Mouse (Mus musculus) hindbrain, embryonic 13.5 days (tissue): ENCODE data around the gene Cd209c. TPM values are rescaled to one million over a fixed set of nuclear protein-coding genes. Genes with fewer than 3 reads are reported as not detected.

Experiments used
- ATAC-seq: fragments of 200-750 bp; cut with Nextera tagmentation; 2 replicates; pipeline ENCODE4 v1.8.0; 2017; ENCODE audit warnings: moderate TSS enrichment; ENCODE audit not compliant: low FRiP score
- H3K27ac ChIP-seq: fragments of 300-500 bp; sonication (generic); 2 replicates; pipeline ENCODE4 v1.5.1; 2015; ENCODE audit warnings: inconsistent platforms, mild to moderate bottlenecking, moderate library complexity
- H3K27me3 ChIP-seq: fragments of 300-500 bp; sonication (generic); 2 replicates; pipeline ENCODE4 v1.6.1; 2015; ENCODE audit warnings: mild to moderate bottlenecking, inconsistent platforms
- H3K36me3 ChIP-seq: fragments of 300-500 bp; sonication (generic); 2 replicates; pipeline ENCODE4 v1.6.1; 2015; ENCODE audit warnings: mild to moderate bottlenecking, inconsistent platforms
- H3K4me1 ChIP-seq: fragments of 300-500 bp; sonication (generic); replicated peaks from 2 replicates; pipeline ENCODE4 v1.6.1; 2015; ENCODE audit warnings: inconsistent platforms
- H3K4me2 ChIP-seq: fragments of 300-500 bp; sonication (generic); 2 replicates; pipeline ENCODE4 v1.6.1; 2015; ENCODE audit warnings: inconsistent platforms, mild to moderate bottlenecking, moderate library complexity
- H3K4me3 ChIP-seq: fragments of 300-500 bp; sonication (generic); 2 replicates; pipeline ENCODE4 v1.5.1; 2015; ENCODE audit warnings: mild to moderate bottlenecking, inconsistent platforms
- H3K9ac ChIP-seq: fragments of 300-500 bp; sonication (generic); 2 replicates; pipeline ENCODE4 v1.6.1; 2015; ENCODE audit warnings: mild to moderate bottlenecking, inconsistent platforms
- H3K9me3 ChIP-seq: fragments of 300-500 bp; sonication (generic); 2 replicates; pipeline ENCODE4 v1.6.1; 2016; ENCODE audit warnings: inconsistent platforms
- WGBS: fragments of 180-500 bp; shearing (Covaris S2); methylation state at CpG from one replicate; pipeline ENCODE4 v1.1.7; 2015; 5-methylcytosine and 5-hydroxymethylcytosine counted together
- polyA plus RNA-seq: library from polyadenylated mRNA; unstranded; fragments of >200 nt; fragmentation: Nextera tagmentation; extraction: Ambion mirVana; gene quantifications from 2 replicates; pipeline ENCODE4 v1.2.1, GENCODE M21; 2015

The Cd209c gene
- 0.36 and 0.81 TPM in 2 replicates for polyA plus RNA-seq

GRCm38 (mm10) chr8:3954646-3955045, at the start of gene Cd209c:
TSS of gene Cd209c (minus strand) at chr8:3954746.
- H3K36me3 ChIP-seq = no peaks in the 10 kb centered on the region
- H3K4me2 ChIP-seq = no peak within 1 kb of the TSS
- no peak for ATAC-seq
- no peak within 1 kb of the TSS for H3K27ac ChIP-seq
- no peaks in the 10 kb centered on the region for H3K27me3 ChIP-seq
- 81% methylated on average over 1 of the region's 1 CpGs for WGBS
- H3K4me1 ChIP-seq = no peaks in the 10 kb centered on the region
- peaks cover 22% of the 10 kb centered on the region for H3K9me3 ChIP-seq
- H3K4me3 ChIP-seq = no peak within 1 kb of the TSS
- H3K9ac ChIP-seq = no peak within 1 kb of the TSS

- peak overlapping the region; percentile 42; the same call in 1 of the 2 replicates for H3K4me2 ChIP-seq
- no peak overlapping the region for H3K27ac ChIP-seq
- no peaks in the 10 kb centered on the region for H3K4me1 ChIP-seq
- 33% methylated on average over 42 of the region's 42 CpGs for WGBS
- peak overlapping the region; percentile 22 for H3K4me3 ChIP-seq
- no peak for ATAC-seq
- no peaks in the 10 kb centered on the region for H3K36me3 ChIP-seq
- H3K9me3 ChIP-seq = peaks cover under 1% of the 10 kb centered on the region
- no peak overlapping the region for H3K9ac ChIP-seq
- H3K27me3 ChIP-seq = no peaks in the 10 kb centered on the region
These were observed 39.7 kb upstream of the Cd209c start for GRCm38 (mm10) chr8:3994219-3994618.

- Histone ChIP-seq H3K36me3 (no peaks in the 10 kb centered on the region), H3K4me3 (no peak overlapping the region), H3K4me2 (no peak overlapping the region), H3K9ac (no peak overlapping the region), H3K9me3 (peaks cover 22% of the 10 kb centered on the region), H3K27me3 (no peaks in the 10 kb centered on the region), H3K4me1 (no peaks in the 10 kb centered on the region), H3K27ac (no peak overlapping the region)
- ATAC-seq = no peak
- 64% methylated on average over 1 of the region's 1 CpGs for WGBS
These were observed 1.5 kb upstream of the Cd209c start for GRCm38 (mm10) chr8:3956037-3956436.

- no peak for ATAC-seq
- H3K36me3 ChIP-seq = no peaks in the 10 kb centered on the region
- no peak overlapping the region for H3K4me2 ChIP-seq
- peaks cover 42% of the 10 kb centered on the region for H3K9me3 ChIP-seq
- no peak overlapping the region for H3K9ac ChIP-seq
- no peak overlapping the region for H3K27ac ChIP-seq
- H3K4me3 ChIP-seq = no peak overlapping the region
- H3K4me1 ChIP-seq = no peaks in the 10 kb centered on the region
- no peaks in the 10 kb centered on the region for H3K27me3 ChIP-seq
- WGBS = 92% methylated on average over 3 of the region's 3 CpGs
These were observed 14.5 kb downstream of the Cd209c start for GRCm38 (mm10) chr8:3940023-3940422.

GRCm38 (mm10) chr8:3926744-3927143, 27.8 kb downstream of the Cd209c start, which contains the start of gene Cd209b:
TSS of gene Cd209b (minus strand) at chr8:3926844.
- H3K27ac ChIP-seq = no peak within 1 kb of the TSS
- WGBS = 92% methylated on average over 3 of the region's 3 CpGs
- no peak within 1 kb of the TSS for H3K9ac ChIP-seq
- H3K36me3 ChIP-seq = no peaks in the 10 kb centered on the region
- H3K4me3 ChIP-seq = no peak within 1 kb of the TSS
- H3K27me3 ChIP-seq = no peaks in the 10 kb centered on the region
- no peak within 1 kb of the TSS for H3K4me2 ChIP-seq
- H3K9me3 ChIP-seq = peaks cover 27% of the 10 kb centered on the region
- ATAC-seq = no peak
- H3K4me1 ChIP-seq = no peaks in the 10 kb centered on the region

Other genes starting within 250 kb of the Cd209c start
- gene Clec4g, start 234.1 kb downstream of the Cd209c start, polyA plus RNA-seq = not detected in 2 replicates
- not detected in 2 replicates for gene Cd209a, start 205.8 kb downstream of the Cd209c start, polyA plus RNA-seq
- not detected in 2 replicates for gene Cd209e, start 100.4 kb downstream of the Cd209c start, polyA plus RNA-seq
- gene Cd209d, start 76.2 kb downstream of the Cd209c start, polyA plus RNA-seq = not detected in 2 replicates
- gene Cd209b, start 27.9 kb downstream of the Cd209c start, polyA plus RNA-seq = not detected in 2 replicates
- not detected in 2 replicates for gene Cd209f, start 151.1 kb upstream of the Cd209c start, polyA plus RNA-seq
- gene Cd209g, start 179.4 kb upstream of the Cd209c start, polyA plus RNA-seq = not detected in 2 replicates
- 93.5 and 93.7 TPM in 2 replicates for gene Evi5l, start 211.8 kb upstream of the Cd209c start, polyA plus RNA-seq